Mouse (Mus musculus) heart, adult 2 months (tissue): ENCODE results near the gene Fgf18.

Source experiments
- CTCF ChIP-seq: fragments of 200-600 bp; IDR thresholded peaks from 2 replicates; pipeline ENCODE4 v1.8.1; 2022; ENCODE audit warnings: antibody characterized with exemption, mild to moderate bottlenecking, moderate library complexity
- POLR2A ChIP-seq: fragments of 200-500 bp; IDR thresholded peaks from 2 replicates; pipeline ENCODE4 v1.6.1; 2011; ENCODE audit warnings: mild to moderate bottlenecking, low read depth, low read length, control low read depth; ENCODE audit not compliant: insufficient read depth

DNA sequence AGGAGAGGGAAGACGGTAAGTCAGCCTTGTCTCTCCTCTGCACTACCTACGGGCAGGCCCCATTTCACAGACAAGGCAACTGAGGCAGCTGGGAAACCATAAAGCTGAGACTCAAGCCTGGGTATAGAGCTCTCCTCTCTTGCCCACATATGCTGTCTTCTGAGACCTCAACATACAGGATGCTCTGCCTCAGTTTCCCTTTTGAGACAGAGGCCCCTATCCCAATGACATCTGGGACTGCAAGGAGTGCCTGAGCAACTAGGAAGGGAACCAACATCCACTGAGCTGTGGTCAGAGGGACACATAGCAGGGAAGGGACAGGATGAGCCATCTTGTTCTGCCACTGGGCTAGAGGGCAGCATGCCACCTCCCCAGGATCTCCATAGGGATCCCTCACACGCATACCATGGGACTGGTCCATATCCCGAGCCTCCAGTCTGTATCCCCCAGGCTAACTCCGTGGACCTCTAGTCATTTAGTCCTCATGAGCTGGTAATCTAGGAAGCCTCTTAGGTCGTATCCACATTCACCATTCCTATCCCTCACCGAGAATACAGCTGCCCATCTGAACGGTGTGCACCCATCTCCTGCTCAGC, 12.7 kb downstream of the Fgf18 start:
- TF ChIP-seq CTCF (no peak), POLR2A (no peak)
